Mouse (Mus musculus) MEL (cell line): ENCODE data around the gene Ckap2l.

Experiments
- CTCF ChIP-seq, 3 experiments: IDR thresholded peaks in 2 of 3; conservative IDR thresholded peaks in 1 of 3; 2 replicates each; pipeline ENCODE4 v1.5.1; 2011 to 2012; ENCODE audit warnings: low read length in 3 of 3, low read depth in 2 of 3, mild to moderate bottlenecking in 2 of 3, improper control_type of control experiment in 1 of 3, inconsistent platforms in 1 of 3, mixed read lengths in 1 of 3, moderate library complexity in 1 of 3; ENCODE audit not compliant: control insufficient read depth in 1 of 3, insufficient read depth in 1 of 3, poor library complexity in 1 of 3, severe bottlenecking in 1 of 3
- ELF1 ChIP-seq: IDR thresholded peaks from 2 replicates; pipeline ENCODE4 v1.6.1; 2014; ENCODE audit warnings: low read depth, mild to moderate bottlenecking, inconsistent platforms, low read length, improper control_type of control experiment, moderate library complexity
- EP300 ChIP-seq, 2 experiments: IDR thresholded peaks; 2 replicates each; pipeline ENCODE4 v1.6.1; 2011; ENCODE audit warnings: improper control_type of control experiment in 2 of 2, low read length in 2 of 2, low read depth in 1 of 2, mild to moderate bottlenecking in 1 of 2
- ETS1 ChIP-seq: IDR thresholded peaks from 2 replicates; pipeline ENCODE4 v1.6.1; 2012; ENCODE audit warnings: low read depth, mild to moderate bottlenecking, inconsistent platforms, low read length, improper control_type of control experiment, moderate library complexity
- GABPA ChIP-seq: IDR thresholded peaks from 2 replicates; pipeline ENCODE4 v1.6.1; 2012; ENCODE audit warnings: low read depth, mild to moderate bottlenecking, inconsistent platforms, low read length, improper control_type of control experiment, moderate library complexity
- HCFC1 ChIP-seq: IDR thresholded peaks from 2 replicates; pipeline ENCODE4 v1.6.1; 2012; ENCODE audit warnings: low read depth, mild to moderate bottlenecking, inconsistent platforms, low read length, improper control_type of control experiment, moderate library complexity
- MYC ChIP-seq: IDR thresholded peaks from 2 replicates; pipeline ENCODE4 v1.6.1; 2011; ENCODE audit warnings: low read depth, mild to moderate bottlenecking, low read length, improper control_type of control experiment, moderate library complexity
- POLR2A ChIP-seq, 2 experiments: IDR thresholded peaks; 2 replicates each; pipeline ENCODE4 v1.6.1; 2011 to 2012; ENCODE audit warnings: low read length in 2 of 2, mild to moderate bottlenecking in 2 of 2, control low read depth in 1 of 2, improper control_type of control experiment in 1 of 2, low read depth in 1 of 2, moderate library complexity in 1 of 2; ENCODE audit not compliant: control insufficient read depth in 1 of 2, insufficient read depth in 1 of 2, poor library complexity in 1 of 2
- POLR2AphosphoS2 ChIP-seq: IDR thresholded peaks from 2 replicates; pipeline ENCODE4 v1.6.1; 2011; ENCODE audit warnings: low read length, improper control_type of control experiment
- RCOR1 ChIP-seq: IDR thresholded peaks from 2 replicates; pipeline ENCODE4 v1.6.1; 2012; ENCODE audit warnings: low read depth, mild to moderate bottlenecking, inconsistent platforms, low read length, improper control_type of control experiment
- TAL1 ChIP-seq: IDR thresholded peaks from 2 replicates; pipeline ENCODE4 v1.6.1; 2012; ENCODE audit warnings: mild to moderate bottlenecking, inconsistent platforms, low read length, moderate library complexity, mixed read lengths
- TCF12 ChIP-seq: IDR thresholded peaks from 2 replicates; pipeline ENCODE4 v1.6.1; 2014; ENCODE audit warnings: low read depth, mild to moderate bottlenecking, inconsistent platforms, low read length, improper control_type of control experiment, moderate library complexity
- UBTF ChIP-seq: IDR thresholded peaks from 2 replicates; pipeline ENCODE4 v1.6.1; 2012; ENCODE audit warnings: low read depth, mild to moderate bottlenecking, inconsistent platforms, low read length, improper control_type of control experiment, moderate library complexity, borderline replicate concordance; ENCODE audit not compliant: insufficient read depth
- USF2 ChIP-seq, 2 experiments: IDR thresholded peaks; 2 replicates each; pipeline ENCODE4 v1.6.1; 2011 to 2012; ENCODE audit warnings: improper control_type of control experiment in 2 of 2, low read length in 2 of 2, borderline replicate concordance in 1 of 2, inconsistent platforms in 1 of 2, low read depth in 1 of 2, mild to moderate bottlenecking in 1 of 2; ENCODE audit not compliant: insufficient read depth in 1 of 2

GRCm38 (mm10) chr2:129258475-129259211, 38.4 kb downstream of the Ckap2l start:
- TF ChIP-seq ETS1: no peak
- TF ChIP-seq POLR2A (IDR thresholded peaks at IDR 0.05; ENCODE audit: control insufficient read depth in 1 of 2, insufficient read depth in 1 of 2, low read depth in 1 of 2, low read length in 2 of 2, poor library complexity in 1 of 2): no peak
- TF ChIP-seq CTCF (IDR thresholded peaks at IDR 0.05 in 2 of 3, conservative IDR thresholded peaks at IDR 0.05 in 1 of 3; ENCODE audit: control insufficient read depth in 1 of 3, insufficient read depth in 1 of 3, low read depth in 2 of 3, low read length in 3 of 3, poor library complexity in 1 of 3, severe bottlenecking in 1 of 3): peak; percentile 70 to 91 (median 81)
- TF ChIP-seq POLR2AphosphoS2: no peak
- no peak for TF ChIP-seq TAL1
- no peak for TF ChIP-seq GABPA
- no peak for TF ChIP-seq ELF1
- TF ChIP-seq UBTF: no peak
- TF ChIP-seq RCOR1: no peak
- no peak for TF ChIP-seq HCFC1
- no peak for TF ChIP-seq EP300 (IDR thresholded peaks at IDR 0.05; ENCODE audit: low read depth in 1 of 2, low read length in 2 of 2)
- TF ChIP-seq MYC: no peak
- TF ChIP-seq USF2 (IDR thresholded peaks at IDR 0.05; ENCODE audit: borderline replicate concordance in 1 of 2, insufficient read depth in 1 of 2, low read depth in 1 of 2, low read length in 2 of 2): no peak
- TF ChIP-seq TCF12: no peak
